Mouse (Mus musculus) adrenal gland, adult 18-20 months (tissue): ENCODE measurements at regions not wholly inside any gene's neighbourhood (a gene's known extent, or its start where the extent isn't known, plus 50 kb on each side); places are given as distances from the start of the nearest gene placed in this dataset.
"Not testable (repeated sequence)": the region's sequence is repeated elsewhere in the genome, so short reads cannot be mapped to it uniquely, and the experiment has no call there.

ENCODE experiments used
- DNase-seq, 2 experiments: peaks; one replicate each; pipeline ENCODE4 v3.0.0; 2021 to 2022; ENCODE audit warnings: low spot score in 2 of 2

GRCm38 (mm10) chr14:86211654-86212053 is 929.4 kb downstream of the Diaph3 start:
- DNase-seq: no peak

- DNase-seq: no peak
Measured at GRCm38 (mm10) chr14:86204582-86204981, 936.5 kb downstream of the Diaph3 start.

GRCm38 (mm10) chr14:86197864-86198263 is 943.2 kb downstream of the Diaph3 start:
- no peak for DNase-seq

- DNase-seq: no peak
Measured at GRCm38 (mm10) chr14:86184663-86185381, 956.2 kb downstream of the Diaph3 start.

- DNase-seq: no peak
Measured at GRCm38 (mm10) chr14:86178517-86178916, 962.5 kb downstream of the Diaph3 start.

- DNase-seq: no peak
Measured at GRCm38 (mm10) chr14:86171118-86171517, 969.9 kb downstream of the Diaph3 start.

GRCm38 (mm10) chr14:86159151-86159550 is 981.9 kb downstream of the Diaph3 start:
- DNase-seq: no peak

- DNase-seq: no peak
Measured at GRCm38 (mm10) chr14:86154688-86155087, 986.3 kb downstream of the Diaph3 start.

- no peak for DNase-seq
Measured at GRCm38 (mm10) chr14:86151276-86151675, 989.8 kb downstream of the Diaph3 start.

- DNase-seq: no peak
Measured at GRCm38 (mm10) chr14:86150329-86150866, 990.6 kb downstream of the Diaph3 start.

- DNase-seq: no peak
Measured at GRCm38 (mm10) chr14:86115254-86116057, 1025.6 kb downstream of the Diaph3 start.

- no peak for DNase-seq
Measured at GRCm38 (mm10) chr14:86101497-86101896, 1039.5 kb downstream of the Diaph3 start.

- DNase-seq: no peak
Measured at GRCm38 (mm10) chr14:86070313-86071100, 1070.5 kb downstream of the Diaph3 start.

GRCm38 (mm10) chr14:86069329-86069728 is 1071.7 kb downstream of the Diaph3 start:
- DNase-seq: no peak

GRCm38 (mm10) chr14:86067743-86068142 is 1073.3 kb downstream of the Diaph3 start:
- no peak for DNase-seq

- DNase-seq: no peak
Measured at GRCm38 (mm10) chr14:86063620-86063943, 1077.5 kb downstream of the Diaph3 start.

GRCm38 (mm10) chr14:86062885-86063619 is 1078.0 kb downstream of the Diaph3 start:
- no peak for DNase-seq

- no peak for DNase-seq
Measured at GRCm38 (mm10) chr14:86056991-86057390, 1084.0 kb downstream of the Diaph3 start.

- no peak for DNase-seq
Measured at GRCm38 (mm10) chr14:86054668-86055067, 1086.4 kb downstream of the Diaph3 start.

GRCm38 (mm10) chr14:86029401-86029800 is 1111.6 kb downstream of the Diaph3 start:
- no peak for DNase-seq

- DNase-seq: not testable (repeated sequence)
Measured at GRCm38 (mm10) chr14:86017611-86018010, 1123.4 kb downstream of the Diaph3 start.
